Mouse (Mus musculus) brain, embryonic 14.5 days (tissue): ENCODE measurements at regions not wholly inside any gene's neighbourhood (a gene's known extent, or its start where the extent isn't known, plus 50 kb on each side); places are given as distances from the start of the nearest gene placed in this dataset.

Experiments used
- CTCF ChIP-seq: fragments of 200-500 bp; IDR thresholded peaks from 2 replicates; pipeline ENCODE4 v1.5.1; 2012; ENCODE audit warnings: inconsistent platforms, mild to moderate bottlenecking, moderate library complexity, borderline replicate concordance; ENCODE audit not compliant: insufficient read depth, insufficient read length; ENCODE audit errors: extremely low read depth
- POLR2A ChIP-seq: fragments of 200-500 bp; IDR thresholded peaks from 2 replicates; pipeline ENCODE4 v1.6.1; 2012; ENCODE audit warnings: mild to moderate bottlenecking, inconsistent platforms, borderline replicate concordance; ENCODE audit not compliant: poor library complexity, insufficient read depth, insufficient read length, severe bottlenecking; ENCODE audit errors: extremely low read depth

GRCm38 (mm10) chr2:117623955-117624354, 281.2 kb upstream of the Rasgrp1 start:
- TF ChIP-seq POLR2A (no peak), CTCF (peak; percentile 54; the same call in 1 of the 2 replicates)
